Mouse (Mus musculus) ES-Bruce4 (cell line): Measurements from ENCODE around the gene Tmem106c. TPM values are rescaled to one million over a fixed set of nuclear protein-coding genes. Genes with fewer than 3 reads are reported as not detected.

Source experiments
- H3K27ac ChIP-seq: 2 replicates; pipeline ENCODE4 v1.5.1; 2012; ENCODE audit warnings: low read length, inconsistent platforms; ENCODE audit not compliant: insufficient read depth
- H3K27me3 ChIP-seq: 2 replicates; pipeline ENCODE4 v1.6.1; 2012; ENCODE audit warnings: mild to moderate bottlenecking, low read length, inconsistent platforms; ENCODE audit not compliant: control insufficient read depth, poor library complexity, insufficient read depth, severe bottlenecking
- H3K36me3 ChIP-seq: 2 replicates; pipeline ENCODE4 v1.6.1; 2012; ENCODE audit warnings: inconsistent platforms, mild to moderate bottlenecking, low read length, moderate library complexity; ENCODE audit not compliant: control insufficient read depth, poor library complexity, insufficient read depth, severe bottlenecking
- H3K4me1 ChIP-seq: one replicate; pipeline ENCODE4 v1.8.1; 2011; ENCODE audit warnings: low read length; ENCODE audit not compliant: control insufficient read depth, insufficient read depth
- H3K4me3 ChIP-seq: 2 replicates; pipeline ENCODE4 v1.5.1; 2011; ENCODE audit warnings: low read depth, mild to moderate bottlenecking, low read length
- H3K9ac ChIP-seq: 2 replicates; pipeline ENCODE4 v1.6.1; 2012; ENCODE audit warnings: low read depth, mild to moderate bottlenecking, inconsistent platforms; ENCODE audit not compliant: poor library complexity, severe bottlenecking
- H3K9me3 ChIP-seq: replicated peaks from 2 replicates; pipeline ENCODE4 v1.6.1; 2012; ENCODE audit warnings: mild to moderate bottlenecking, low read length, inconsistent platforms; ENCODE audit not compliant: control insufficient read depth, poor library complexity, insufficient read depth, severe bottlenecking
- CTCF ChIP-seq: IDR thresholded peaks from one replicate; pipeline ENCODE4 v1.8.1; 2011; ENCODE audit warnings: low read depth, low read length
- EP300 ChIP-seq: IDR thresholded peaks from 2 replicates; pipeline ENCODE4 v1.6.1; 2011; ENCODE audit warnings: low read depth, low read length; ENCODE audit not compliant: insufficient read depth
- POLR2A ChIP-seq: IDR thresholded peaks from one replicate; pipeline ENCODE4 v1.8.1; 2011; ENCODE audit warnings: low read length; ENCODE audit not compliant: insufficient read depth
- polyA plus RNA-seq: library from polyadenylated mRNA; stranded (reverse); fragments of >200 nt; gene quantifications from 2 replicates; pipeline ENCODE4 v1.2.4, GENCODE M21; 2011; ENCODE audit warnings: low read depth; ENCODE audit not compliant: missing spikeins, insufficient read depth, insufficient read length

Tmem106c gene
- 48.5 and 49.2 TPM in 2 replicates for polyA plus RNA-seq

DNA sequence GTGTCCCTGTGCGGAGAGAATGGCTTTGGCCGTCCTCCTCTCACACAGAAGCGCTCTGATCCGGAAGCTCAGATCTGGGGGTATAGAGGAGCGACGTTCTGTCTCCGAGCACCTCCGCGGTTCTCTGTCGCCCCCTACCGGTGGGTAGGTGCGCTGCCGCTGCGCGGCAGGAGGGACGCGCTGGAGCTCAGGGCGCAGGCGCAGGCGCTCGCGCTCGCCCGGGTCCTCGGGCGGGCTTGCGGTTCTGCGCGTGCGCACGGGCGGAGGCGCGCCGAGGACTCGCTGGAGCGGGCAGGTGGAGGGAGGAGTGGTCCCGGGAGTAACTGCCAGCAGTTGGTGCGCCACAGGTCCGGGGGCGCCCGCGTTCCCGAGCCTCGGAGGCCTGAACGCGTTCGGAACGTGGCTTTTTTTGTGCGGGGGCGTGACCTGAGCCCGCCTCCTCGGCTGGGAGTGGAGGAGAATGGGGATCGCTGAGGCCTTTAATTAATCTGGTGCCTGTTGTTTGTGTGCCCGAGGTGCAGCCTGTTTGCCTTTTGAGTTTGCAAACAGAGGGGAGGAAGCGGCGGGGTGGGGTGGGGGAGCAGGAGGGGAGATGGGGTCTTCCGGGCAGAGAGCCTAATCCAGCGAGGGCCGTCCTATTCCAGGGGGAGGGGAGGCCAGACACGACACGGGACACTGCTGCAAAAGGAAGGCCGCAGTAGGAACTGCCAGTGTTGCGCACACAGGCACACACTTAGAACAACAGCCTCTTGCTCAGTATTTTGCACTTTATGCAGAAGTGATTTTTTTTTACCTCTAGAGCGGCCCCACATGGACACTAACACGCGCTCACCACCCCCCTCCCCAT lies at the start of gene Tmem106c:
Tmem106c (plus strand) TSS at position 212 of the 847 bp plus-strand sequence.
- Histone ChIP-seq H3K9me3 (no peaks in the 10 kb centered on the region), H3K4me3 (peak within 1 kb of the TSS; percentile 86), H3K36me3 (no peaks in the 10 kb centered on the region), H3K9ac (peak within 1 kb of the TSS; percentile 88), H3K27ac (peak within 1 kb of the TSS; percentile 61), H3K4me1 (no peaks in the 10 kb centered on the region), H3K27me3 (no peaks in the 10 kb centered on the region)
- no peak for TF ChIP-seq EP300
- TF ChIP-seq CTCF, result peak; percentile 89
- no peak for TF ChIP-seq POLR2A

DNA sequence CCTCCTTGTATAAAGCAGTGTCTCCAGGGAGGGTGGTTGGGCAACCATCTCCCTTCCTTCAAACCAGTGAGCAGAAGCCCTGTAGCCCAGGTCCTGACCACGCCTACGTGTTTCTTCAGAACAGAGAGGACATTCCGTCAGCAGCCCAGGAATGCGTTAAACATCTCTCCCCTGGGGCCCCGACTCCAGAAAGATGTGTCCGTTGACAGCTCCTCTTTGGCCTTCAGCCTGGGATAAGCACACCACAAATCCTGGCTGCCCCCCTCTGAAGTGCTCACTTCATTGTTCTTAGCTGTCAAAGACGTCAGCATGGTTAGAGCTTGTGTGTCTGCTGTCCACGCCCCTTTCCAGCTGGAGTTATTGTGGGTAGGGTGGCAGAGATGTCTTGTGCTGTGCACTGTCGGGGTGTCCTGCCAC lies 49.7 kb upstream of the Tmem106c start:
- no peaks in the 10 kb centered on the region for H3K27me3 ChIP-seq
- H3K9me3 ChIP-seq, result no peaks in the 10 kb centered on the region
- H3K36me3 ChIP-seq, result no peaks in the 10 kb centered on the region
- no peak overlapping the region for H3K27ac ChIP-seq
- TF ChIP-seq EP300, result no peak
- no peak for TF ChIP-seq POLR2A
- TF ChIP-seq CTCF, result no peak
- no peak overlapping the region for H3K4me3 ChIP-seq
- H3K4me1 ChIP-seq, result no peaks in the 10 kb centered on the region
- no peak overlapping the region for H3K9ac ChIP-seq

DNA sequence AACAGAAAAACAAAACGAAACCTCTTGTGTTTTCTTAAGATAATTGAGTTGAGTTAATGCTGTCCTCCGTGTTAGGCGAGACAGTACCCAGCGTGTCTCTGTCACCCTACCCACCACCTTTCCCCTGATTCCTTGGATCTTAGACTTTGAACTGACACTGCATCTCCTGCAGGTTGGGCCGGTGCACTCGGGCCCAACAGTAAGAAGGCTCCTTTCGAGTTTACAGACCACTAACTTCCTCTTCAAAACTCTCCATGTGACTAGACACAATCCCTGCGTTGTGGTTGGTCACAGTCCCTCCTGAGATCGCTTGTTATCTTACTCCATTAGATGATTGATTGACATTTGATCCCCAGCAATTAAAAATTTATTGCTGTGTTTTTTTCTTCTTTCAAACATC lies 46.0 kb upstream of the Tmem106c start:
- H3K4me3 ChIP-seq, result no peak overlapping the region
- TF ChIP-seq POLR2A, result no peak

DNA sequence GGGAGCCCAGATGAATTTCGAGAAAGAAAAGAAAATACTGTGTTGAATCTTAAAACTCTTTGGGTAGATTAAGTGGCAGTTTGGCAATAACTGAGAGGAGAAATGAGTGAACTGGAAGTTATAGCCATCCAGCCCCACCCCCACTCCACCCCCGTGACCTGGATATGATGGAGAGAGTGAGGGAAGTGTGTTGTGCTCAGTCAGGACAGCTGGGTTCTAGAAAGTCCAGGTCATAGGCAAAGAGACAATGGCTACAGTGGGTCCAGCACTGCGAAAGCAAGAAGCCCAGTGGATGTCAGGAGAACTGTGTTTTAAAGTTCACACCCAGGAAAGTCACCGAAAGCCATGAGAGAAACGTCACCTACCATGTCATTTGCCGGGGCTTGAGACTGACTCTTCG lies 44.8 kb upstream of the Tmem106c start:
- no peak for TF ChIP-seq CTCF
- TF ChIP-seq POLR2A, result no peak
- TF ChIP-seq EP300, result no peak
- no peak overlapping the region for H3K9ac ChIP-seq

More for the DNA sequence above, 46.0 kb upstream of the Tmem106c start:
- Histone ChIP-seq H3K4me1 (no peaks in the 10 kb centered on the region), H3K27ac (no peak overlapping the region), H3K9me3 (no peaks in the 10 kb centered on the region), H3K27me3 (no peaks in the 10 kb centered on the region), H3K9ac (no peak overlapping the region), H3K36me3 (no peaks in the 10 kb centered on the region)

DNA sequence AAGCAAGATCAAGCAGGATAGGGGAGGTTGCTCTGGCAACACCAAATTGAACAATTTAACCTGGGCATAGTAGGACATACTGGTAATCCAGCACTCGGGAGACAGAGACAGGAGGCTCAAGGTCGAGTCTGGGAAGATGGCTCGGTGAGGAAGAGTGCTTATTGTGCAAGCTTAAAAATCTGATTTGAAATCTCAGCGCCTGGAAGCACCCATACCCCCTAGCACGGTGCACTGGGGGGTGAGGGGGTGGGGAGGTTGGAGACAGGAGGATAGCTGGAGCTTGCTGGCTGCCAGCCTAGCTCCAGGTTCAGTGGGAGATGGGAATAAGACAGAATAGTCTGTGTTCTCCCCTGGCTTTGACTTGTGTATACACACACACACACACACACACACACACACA lies 43.7 kb upstream of the Tmem106c start:
- H3K9me3 ChIP-seq, result no peaks in the 10 kb centered on the region
- H3K27ac ChIP-seq, result no peak overlapping the region
- no peaks in the 10 kb centered on the region for H3K4me1 ChIP-seq
- no peaks in the 10 kb centered on the region for H3K36me3 ChIP-seq
- H3K27me3 ChIP-seq, result no peaks in the 10 kb centered on the region
- no peak overlapping the region for H3K9ac ChIP-seq
- no peak overlapping the region for H3K4me3 ChIP-seq
- TF ChIP-seq POLR2A (no peak), EP300 (no peak), CTCF (no peak)

More for the DNA sequence above, 44.8 kb upstream of the Tmem106c start:
- no peaks in the 10 kb centered on the region for H3K36me3 ChIP-seq
- H3K4me3 ChIP-seq, result no peak overlapping the region
- no peak overlapping the region for H3K27ac ChIP-seq
- H3K27me3 ChIP-seq, result no peaks in the 10 kb centered on the region
- H3K9me3 ChIP-seq, result no peaks in the 10 kb centered on the region
- H3K4me1 ChIP-seq, result no peaks in the 10 kb centered on the region

DNA sequence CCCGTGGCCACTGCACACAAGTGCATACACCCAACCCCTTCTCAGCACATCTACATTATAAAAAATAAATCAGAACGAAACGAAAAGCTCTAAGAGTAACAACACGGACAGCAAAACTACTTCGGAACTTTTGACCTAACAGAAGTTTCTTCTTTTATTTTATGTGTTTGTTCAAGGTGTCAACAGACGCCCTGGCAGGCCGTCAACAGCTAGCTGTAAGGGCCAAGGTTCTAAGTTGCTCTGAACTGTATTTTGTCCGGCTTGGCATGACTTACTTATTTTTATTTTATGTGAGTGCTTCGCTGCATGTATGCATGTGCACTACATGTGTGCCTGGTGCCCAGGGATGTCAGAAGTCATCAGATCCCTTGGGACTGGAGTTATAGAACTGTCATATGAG lies 42.2 kb upstream of the Tmem106c start:
- Histone ChIP-seq H3K27me3 (no peaks in the 10 kb centered on the region), H3K4me3 (no peak overlapping the region), H3K4me1 (no peaks in the 10 kb centered on the region), H3K36me3 (no peaks in the 10 kb centered on the region), H3K27ac (no peak overlapping the region), H3K9ac (no peak overlapping the region), H3K9me3 (no peaks in the 10 kb centered on the region)
- TF ChIP-seq EP300 (no peak), POLR2A (no peak), CTCF (no peak)
